Mouse (Mus musculus): ENCODE data around the gene Slc27a2. TPM values are rescaled to one million over a fixed set of nuclear protein-coding genes. Genes with fewer than 3 reads are reported as not detected.
A peak's percentile ranks its signal among the peaks of the same experiment; 100 is the strongest.

Gene Slc27a2
- polyA plus RNA-seq (2015; fragmentation: Nextera tagmentation; extraction: Ambion mirVana), result 36.1 and 41.1 TPM in 2 replicates

GRCm38 (mm10) chr2:126552357-126553290 is at the start of gene Slc27a2:
Gene Slc27a2 (plus strand): TSS chr2:126552407.
- 3% methylated on average over 59 of the region's 61 CpGs for WGBS
- Histone ChIP-seq H3K4me1 (replicated peaks; ENCODE audit: control insufficient read depth, insufficient read depth, low read length) (no peaks in the 10 kb centered on the region), H3K36me3 (ENCODE audit: control insufficient read depth, insufficient read depth) (no peaks in the 10 kb centered on the region), H3K27me3 (replicated peaks; ENCODE audit: control insufficient read depth, insufficient read depth, low read length) (peaks cover 18% of the 10 kb centered on the region), H3K27ac (ENCODE audit: low read depth, low read length) (no peak within 1 kb of the TSS), H3K4me3 (ENCODE audit: low read depth, low read length) (peak within 1 kb of the TSS; percentile 56), H3K9me3 (ENCODE audit: control insufficient read depth) (no peaks in the 10 kb centered on the region), H3K9ac (ENCODE audit: low read depth, low read length) (peak within 1 kb of the TSS; percentile 48), H3K4me2 (replicated peaks; ENCODE audit: low read depth) (peak within 1 kb of the TSS; percentile 94)
- ATAC-seq, result peak; percentile 74
- TF ChIP-seq CTCF (IDR thresholded peaks at IDR 0.05; ENCODE audit: low read depth), result no peak

- no peak overlapping the region for H3K4me3 ChIP-seq (ENCODE audit: low read depth, low read length)
- ATAC-seq, result no peak
- no peak overlapping the region for H3K27ac ChIP-seq (ENCODE audit: low read depth, low read length)
- no peak overlapping the region for H3K4me2 ChIP-seq (replicated peaks; ENCODE audit: low read depth)
- no peaks in the 10 kb centered on the region for H3K9me3 ChIP-seq (ENCODE audit: control insufficient read depth)
- no peak overlapping the region for H3K9ac ChIP-seq (ENCODE audit: low read depth, low read length)
- H3K27me3 ChIP-seq (replicated peaks; ENCODE audit: control insufficient read depth, insufficient read depth, low read length), result no peaks in the 10 kb centered on the region
- H3K36me3 ChIP-seq (ENCODE audit: control insufficient read depth, insufficient read depth), result no peaks in the 10 kb centered on the region
- H3K4me1 ChIP-seq (replicated peaks; ENCODE audit: control insufficient read depth, insufficient read depth, low read length), result no peaks in the 10 kb centered on the region
- WGBS, result 70% methylated on average over 1 of the region's 1 CpGs
- TF ChIP-seq CTCF (IDR thresholded peaks at IDR 0.05; ENCODE audit: low read depth), result no peak
Observed at GRCm38 (mm10) chr2:126505156-126505555, 47.1 kb upstream of the Slc27a2 start.

GRCm38 (mm10) chr2:126507477-126507876 is 44.7 kb upstream of the Slc27a2 start:
- WGBS, result 92% methylated on average over 5 of the region's 5 CpGs
- Histone ChIP-seq H3K4me3 (ENCODE audit: low read depth, low read length) (no peak overlapping the region), H3K27me3 (replicated peaks; ENCODE audit: control insufficient read depth, insufficient read depth, low read length) (no peaks in the 10 kb centered on the region), H3K36me3 (ENCODE audit: control insufficient read depth, insufficient read depth) (no peaks in the 10 kb centered on the region), H3K4me1 (replicated peaks; ENCODE audit: control insufficient read depth, insufficient read depth, low read length) (no peaks in the 10 kb centered on the region), H3K27ac (ENCODE audit: low read depth, low read length) (no peak overlapping the region), H3K4me2 (replicated peaks; ENCODE audit: low read depth) (no peak overlapping the region), H3K9ac (ENCODE audit: low read depth, low read length) (no peak overlapping the region), H3K9me3 (ENCODE audit: control insufficient read depth) (no peaks in the 10 kb centered on the region)
- no peak for TF ChIP-seq CTCF (IDR thresholded peaks at IDR 0.05; ENCODE audit: low read depth)
- no peak for ATAC-seq

GRCm38 (mm10) chr2:126508228-126508627 is 44.0 kb upstream of the Slc27a2 start:
- 54% methylated on average over 1 of the region's 1 CpGs for WGBS
- no peaks in the 10 kb centered on the region for H3K9me3 ChIP-seq (ENCODE audit: control insufficient read depth)
- H3K4me3 ChIP-seq (ENCODE audit: low read depth, low read length), result no peak overlapping the region
- no peaks in the 10 kb centered on the region for H3K27me3 ChIP-seq (replicated peaks; ENCODE audit: control insufficient read depth, insufficient read depth, low read length)
- H3K4me1 ChIP-seq (replicated peaks; ENCODE audit: control insufficient read depth, insufficient read depth, low read length), result no peaks in the 10 kb centered on the region
- no peak overlapping the region for H3K27ac ChIP-seq (ENCODE audit: low read depth, low read length)
- ATAC-seq, result no peak
- no peaks in the 10 kb centered on the region for H3K36me3 ChIP-seq (ENCODE audit: control insufficient read depth, insufficient read depth)
- no peak overlapping the region for H3K4me2 ChIP-seq (replicated peaks; ENCODE audit: low read depth)
- no peak overlapping the region for H3K9ac ChIP-seq (ENCODE audit: low read depth, low read length)
- no peak for TF ChIP-seq CTCF (IDR thresholded peaks at IDR 0.05; ENCODE audit: low read depth)

GRCm38 (mm10) chr2:126515069-126515826 is 37.0 kb upstream of the Slc27a2 start:
- 71% methylated on average over 6 of the region's 6 CpGs for WGBS
- no peaks in the 10 kb centered on the region for H3K4me1 ChIP-seq (replicated peaks; ENCODE audit: control insufficient read depth, insufficient read depth, low read length)
- no peak overlapping the region for H3K4me2 ChIP-seq (replicated peaks; ENCODE audit: low read depth)
- H3K27ac ChIP-seq (ENCODE audit: low read depth, low read length), result no peak overlapping the region
- H3K9me3 ChIP-seq (ENCODE audit: control insufficient read depth), result no peaks in the 10 kb centered on the region
- TF ChIP-seq CTCF (IDR thresholded peaks at IDR 0.05; ENCODE audit: low read depth), result no peak
- no peak for ATAC-seq
- H3K9ac ChIP-seq (ENCODE audit: low read depth, low read length), result no peak overlapping the region
- H3K36me3 ChIP-seq (ENCODE audit: control insufficient read depth, insufficient read depth), result no peaks in the 10 kb centered on the region
- no peaks in the 10 kb centered on the region for H3K27me3 ChIP-seq (replicated peaks; ENCODE audit: control insufficient read depth, insufficient read depth, low read length)
- H3K4me3 ChIP-seq (ENCODE audit: low read depth, low read length), result no peak overlapping the region

Data from intestine, postnatal 0 days (tissue).